Mouse (Mus musculus) embryonic facial prominence, embryonic 13.5 days (tissue): ENCODE results near the gene Enox1. TPM values are rescaled to one million over a fixed set of nuclear protein-coding genes. Genes with fewer than 3 reads are reported as not detected.

ENCODE experiments used
- ATAC-seq: fragments of 200-750 bp; cut with Nextera tagmentation; 2 replicates; pipeline ENCODE4 v1.8.0; 2017; ENCODE audit warnings: low read depth; ENCODE audit not compliant: insufficient number of reproducible peaks, insufficient read depth, low FRiP score, low TSS enrichment
- H3K27ac ChIP-seq: fragments of 300-500 bp; sonication (generic); 2 replicates; pipeline ENCODE4 v1.5.1; 2015; ENCODE audit warnings: moderate library complexity, mild to moderate bottlenecking, inconsistent platforms
- H3K27me3 ChIP-seq: fragments of 300-500 bp; sonication (generic); 2 replicates; pipeline ENCODE4 v1.6.1; 2015; ENCODE audit warnings: mild to moderate bottlenecking, inconsistent platforms
- H3K36me3 ChIP-seq: fragments of 300-500 bp; sonication (generic); 2 replicates; pipeline ENCODE4 v1.6.1; 2015; ENCODE audit warnings: mild to moderate bottlenecking, inconsistent platforms
- H3K4me1 ChIP-seq: fragments of 300-500 bp; sonication (generic); 2 replicates; pipeline ENCODE4 v1.6.1; 2015; ENCODE audit warnings: inconsistent platforms
- H3K4me2 ChIP-seq: fragments of 300-500 bp; sonication (generic); 2 replicates; pipeline ENCODE4 v1.6.1; 2015; ENCODE audit warnings: moderate library complexity, mild to moderate bottlenecking, inconsistent platforms
- H3K4me3 ChIP-seq: fragments of 300-500 bp; sonication (generic); 2 replicates; pipeline ENCODE4 v1.5.1; 2015; ENCODE audit warnings: mild to moderate bottlenecking, inconsistent platforms
- H3K9ac ChIP-seq: fragments of 300-500 bp; sonication (generic); 2 replicates; pipeline ENCODE4 v1.6.1; 2015; ENCODE audit warnings: mild to moderate bottlenecking, inconsistent platforms
- H3K9me3 ChIP-seq: fragments of 300-500 bp; sonication (generic); 2 replicates; pipeline ENCODE4 v1.6.1; 2016; ENCODE audit warnings: inconsistent platforms
- WGBS: fragments of 180-500 bp; shearing (Covaris S2); methylation state at CpG from one replicate; pipeline ENCODE4 v1.1.7; 2015; ENCODE audit warnings: mixed read lengths; 5-methylcytosine and 5-hydroxymethylcytosine counted together
- polyA plus RNA-seq: library from polyadenylated mRNA; unstranded; fragments of >200 nt; fragmentation: Nextera tagmentation; extraction: Ambion mirVana; gene quantifications from 2 replicates; pipeline ENCODE4 v1.2.1, GENCODE M21; 2015

The Enox1 gene
- polyA plus RNA-seq, 1 experiment from 2014 or later, result 19.6 TPM

DNA sequence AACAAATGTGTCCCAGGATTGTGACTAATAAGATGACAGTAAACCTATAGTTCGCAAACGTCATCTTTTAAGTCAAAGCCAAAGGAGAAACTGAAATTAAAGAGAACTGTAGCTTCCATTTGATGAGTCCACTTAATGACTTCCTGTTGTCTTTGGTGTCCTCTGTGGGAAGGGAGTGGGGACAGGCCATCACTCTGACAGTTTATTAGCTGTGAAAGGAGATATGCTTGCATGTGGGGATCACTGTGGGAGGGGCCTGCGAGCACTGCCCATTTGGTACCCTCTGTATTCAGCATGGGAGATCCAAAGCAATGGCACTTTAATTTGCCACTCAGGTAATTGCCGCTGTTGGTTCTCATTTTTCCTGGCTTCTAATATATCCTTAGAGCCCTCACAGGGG is 122.6 kb downstream of the Enox1 start:
- Histone ChIP-seq H3K9me3 (no peaks in the 10 kb centered on the region), H3K36me3 (no peaks in the 10 kb centered on the region), H3K4me1 (0 out of 2 replicates have a peak, but pooled peaks cover 4% of the 10 kb centered on the region), H3K9ac (no peak overlapping the region), H3K27me3 (no peaks in the 10 kb centered on the region), H3K4me3 (no peak overlapping the region), H3K27ac (no peak overlapping the region), H3K4me2 (no peak overlapping the region)
- 83% methylated on average over 4 of the region's 4 CpGs for WGBS
- ATAC-seq, result no peak

DNA sequence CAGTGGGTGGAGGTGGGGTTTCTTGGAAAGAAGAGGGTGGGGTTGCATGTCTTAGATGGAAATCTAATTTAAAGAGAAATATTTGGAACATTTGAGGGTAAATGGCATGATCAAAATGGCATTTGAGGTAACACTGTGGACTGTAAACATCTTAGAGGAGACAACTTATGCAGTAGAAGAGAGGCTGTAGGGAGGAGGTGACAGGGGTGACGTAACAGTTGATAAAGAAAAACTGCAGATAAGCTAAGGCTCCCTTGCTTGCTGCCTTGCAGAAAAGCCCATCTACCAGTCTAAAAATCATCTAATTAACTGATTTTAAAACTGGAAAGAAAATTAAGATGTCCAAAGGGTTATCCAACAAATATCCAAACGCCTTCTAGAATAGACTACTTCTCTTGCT is 123.9 kb downstream of the Enox1 start:
- Histone ChIP-seq H3K27me3 (no peaks in the 10 kb centered on the region), H3K36me3 (no peaks in the 10 kb centered on the region), H3K4me2 (no peak overlapping the region), H3K4me3 (no peak overlapping the region), H3K9ac (no peak overlapping the region), H3K27ac (no peak overlapping the region), H3K9me3 (no peaks in the 10 kb centered on the region), H3K4me1 (0 out of 2 replicates have a peak, but pooled peaks cover 4% of the 10 kb centered on the region)
- WGBS, result 89% methylated on average over 2 of the region's 2 CpGs
- no peak for ATAC-seq

DNA sequence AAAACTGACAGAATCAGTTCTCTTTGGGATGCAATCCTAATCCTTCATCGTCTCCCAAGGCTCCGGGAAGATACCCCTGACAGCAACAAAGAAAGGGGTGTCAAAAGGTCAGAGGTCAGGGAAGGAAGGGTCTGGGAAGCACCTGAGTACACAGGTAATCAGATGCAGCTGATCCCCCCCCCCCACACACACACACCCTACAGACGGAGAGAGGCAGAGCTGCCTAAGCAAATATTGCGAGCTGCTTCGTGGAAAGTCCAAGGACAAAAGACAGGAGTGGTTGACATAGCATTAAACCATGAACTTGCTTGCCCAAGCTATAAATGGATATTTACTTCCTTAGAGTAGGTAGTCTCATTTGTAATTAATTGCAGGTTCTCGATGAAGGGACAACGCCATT is 124.3 kb downstream of the Enox1 start:
- H3K9ac ChIP-seq, result no peak overlapping the region
- H3K4me1 ChIP-seq, result 0 out of 2 replicates have a peak, but pooled peaks cover 4% of the 10 kb centered on the region
- 73% methylated on average over 7 of the region's 7 CpGs for WGBS
- no peak overlapping the region for H3K27ac ChIP-seq
- H3K9me3 ChIP-seq, result no peaks in the 10 kb centered on the region
- no peaks in the 10 kb centered on the region for H3K27me3 ChIP-seq
- H3K4me2 ChIP-seq, result no peak overlapping the region
- no peaks in the 10 kb centered on the region for H3K36me3 ChIP-seq
- no peak for ATAC-seq
- no peak overlapping the region for H3K4me3 ChIP-seq

DNA sequence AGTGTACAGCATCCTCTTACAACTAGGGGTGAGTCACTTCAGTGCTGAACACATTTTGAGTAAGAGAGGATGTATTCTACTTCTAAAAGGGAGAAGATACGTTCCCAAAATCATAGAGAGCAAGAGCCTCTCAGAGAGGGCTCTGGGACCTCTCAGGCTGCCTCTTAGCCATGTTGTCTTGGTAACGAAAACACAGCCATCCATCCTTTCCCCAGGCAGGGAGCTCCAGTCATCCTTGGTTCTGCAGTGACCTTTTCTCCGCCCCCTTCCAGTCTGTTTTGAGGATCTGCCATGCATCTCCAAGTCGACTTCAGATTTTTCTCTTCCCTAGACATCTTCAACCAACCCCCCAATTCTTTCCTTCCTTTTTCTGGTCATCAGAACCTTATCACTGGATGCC is 127.4 kb downstream of the Enox1 start:
- 70% methylated on average over 4 of the region's 4 CpGs for WGBS
- H3K27ac ChIP-seq, result no peak overlapping the region
- H3K4me1 ChIP-seq, result 0 out of 2 replicates have a peak, but pooled peaks cover 4% of the 10 kb centered on the region
- H3K27me3 ChIP-seq, result no peaks in the 10 kb centered on the region
- ATAC-seq, result no peak
- H3K36me3 ChIP-seq, result no peaks in the 10 kb centered on the region
- H3K9me3 ChIP-seq, result no peaks in the 10 kb centered on the region
- H3K9ac ChIP-seq, result no peak overlapping the region
- no peak overlapping the region for H3K4me2 ChIP-seq
- H3K4me3 ChIP-seq, result no peak overlapping the region

DNA sequence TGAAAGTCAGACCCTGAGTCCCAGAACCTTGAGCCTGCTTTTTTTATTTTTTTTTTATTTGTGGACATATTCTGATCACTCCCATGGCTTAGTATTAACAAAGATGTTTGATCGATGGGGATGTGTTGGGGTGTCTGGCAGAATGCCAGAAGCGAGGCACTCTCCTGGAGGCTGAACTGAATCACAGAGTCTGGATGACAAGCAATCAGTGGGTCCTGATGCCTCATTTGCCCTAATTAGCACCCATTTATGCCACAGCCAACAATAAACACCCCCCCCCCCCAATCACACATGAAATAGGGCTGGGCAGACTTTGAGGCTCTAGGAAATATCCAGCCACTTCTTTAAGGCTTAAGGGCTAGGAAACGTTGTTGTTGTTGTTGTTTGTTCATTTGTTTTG is 128.9 kb downstream of the Enox1 start:
- H3K9me3 ChIP-seq, result no peaks in the 10 kb centered on the region
- ATAC-seq, result no peak
- no peaks in the 10 kb centered on the region for H3K27me3 ChIP-seq
- H3K9ac ChIP-seq, result no peak overlapping the region
- H3K4me1 ChIP-seq, result no peaks in the 10 kb centered on the region
- H3K27ac ChIP-seq, result no peak overlapping the region
- H3K4me3 ChIP-seq, result no peak overlapping the region
- H3K36me3 ChIP-seq, result no peaks in the 10 kb centered on the region
- WGBS, result 88% methylated on average over 3 of the region's 3 CpGs
- H3K4me2 ChIP-seq, result no peak overlapping the region

DNA sequence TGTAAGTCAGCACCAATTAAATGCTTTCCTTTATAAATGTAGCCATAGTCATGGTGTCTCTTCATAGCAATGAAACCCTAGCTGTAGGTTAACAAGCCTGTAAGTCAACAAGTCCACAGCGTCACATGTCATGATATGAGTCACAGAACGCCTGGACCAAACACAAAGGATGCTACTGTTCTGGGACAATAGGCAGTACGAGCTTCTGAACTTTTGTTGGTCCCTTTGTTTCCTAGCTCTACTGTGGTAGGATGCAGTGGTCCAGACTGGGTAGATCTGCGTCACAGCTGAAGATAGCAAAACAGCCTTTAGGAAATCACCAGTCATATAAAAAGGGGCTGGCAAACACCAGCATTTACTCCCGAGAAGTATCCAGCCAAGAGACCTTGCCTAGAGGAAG is 135.2 kb downstream of the Enox1 start:
- ATAC-seq, result no peak
- H3K27ac ChIP-seq, result no peak overlapping the region
- H3K36me3 ChIP-seq, result no peaks in the 10 kb centered on the region
- H3K9me3 ChIP-seq, result no peaks in the 10 kb centered on the region
- 88% methylated on average over 5 of the region's 5 CpGs for WGBS
- H3K27me3 ChIP-seq, result no peaks in the 10 kb centered on the region
- H3K4me1 ChIP-seq, result no peaks in the 10 kb centered on the region
- H3K4me3 ChIP-seq, result no peak overlapping the region
- no peak overlapping the region for H3K4me2 ChIP-seq
- no peak overlapping the region for H3K9ac ChIP-seq

DNA sequence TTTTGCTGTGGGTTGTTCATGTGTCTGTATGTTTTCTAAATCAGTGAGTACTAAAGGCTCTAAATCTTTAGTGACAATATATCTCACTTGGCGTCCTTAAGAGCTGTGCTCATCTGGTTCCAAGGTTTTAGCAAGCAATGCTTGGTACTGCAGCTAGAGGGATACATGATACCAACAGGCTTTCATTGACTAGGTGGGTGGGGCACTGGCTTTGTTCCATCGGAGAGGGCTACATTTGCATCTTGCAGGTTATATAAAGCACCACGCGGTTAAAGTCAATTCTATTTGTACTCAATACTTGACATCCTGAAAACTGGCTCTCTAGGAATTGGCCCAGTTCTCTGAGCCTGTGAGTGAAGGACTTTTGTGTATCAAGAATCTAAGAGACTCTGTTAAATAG is 140.5 kb downstream of the Enox1 start:
- Histone ChIP-seq H3K9ac (no peak overlapping the region), H3K4me2 (no peak overlapping the region), H3K27ac (no peak overlapping the region), H3K9me3 (no peaks in the 10 kb centered on the region), H3K36me3 (no peaks in the 10 kb centered on the region), H3K4me3 (no peak overlapping the region), H3K4me1 (no peaks in the 10 kb centered on the region), H3K27me3 (no peaks in the 10 kb centered on the region)
- 59% methylated on average over 4 of the region's 4 CpGs for WGBS
- no peak for ATAC-seq

DNA sequence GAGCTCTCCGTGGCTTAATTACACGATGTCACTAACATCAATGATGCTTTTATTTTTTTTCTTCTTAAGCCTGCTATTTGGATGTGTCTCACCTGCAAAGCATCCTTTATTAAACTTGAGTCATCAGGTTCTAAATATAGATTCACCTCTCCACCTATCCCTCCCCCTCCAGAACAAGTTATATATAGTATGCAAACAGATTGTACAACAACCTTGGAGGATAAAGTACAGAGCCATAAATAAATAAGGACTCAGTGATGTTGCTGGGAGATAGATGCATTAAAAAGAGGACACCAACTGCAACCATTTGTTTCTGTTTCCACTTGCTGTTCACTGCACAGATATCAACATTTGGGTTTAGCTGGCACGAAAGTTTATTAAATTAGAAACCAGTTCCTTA is 141.8 kb downstream of the Enox1 start:
- Histone ChIP-seq H3K36me3 (no peaks in the 10 kb centered on the region), H3K27ac (no peak overlapping the region), H3K9me3 (no peaks in the 10 kb centered on the region), H3K4me2 (no peak overlapping the region), H3K4me3 (no peak overlapping the region), H3K27me3 (no peaks in the 10 kb centered on the region), H3K4me1 (no peaks in the 10 kb centered on the region), H3K9ac (no peak overlapping the region)
- WGBS, result 68% methylated on average over 3 of the region's 3 CpGs
- ATAC-seq, result no peak

DNA sequence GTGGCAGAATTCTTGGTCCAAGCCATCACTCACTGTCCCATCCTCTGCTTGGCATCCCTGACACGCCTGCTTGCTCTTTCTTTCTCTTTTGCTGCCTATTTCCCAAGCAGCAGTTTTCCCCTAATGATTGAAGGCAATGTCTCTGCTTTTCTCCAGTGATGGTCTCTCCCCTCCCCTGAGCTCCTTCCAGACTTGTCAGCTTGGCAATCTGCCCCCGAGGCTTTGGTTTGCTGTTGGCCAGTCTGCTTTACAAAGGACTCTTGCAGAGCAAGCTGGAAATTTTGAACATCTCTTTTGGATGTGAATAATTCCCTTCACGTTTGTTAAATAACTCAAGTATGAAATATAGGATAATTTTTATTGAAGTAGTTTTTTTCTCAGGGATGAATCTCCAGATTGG is 153.0 kb downstream of the Enox1 start:
- H3K27ac ChIP-seq, result no peak overlapping the region
- WGBS, result 54% methylated on average over 3 of the region's 3 CpGs
- H3K27me3 ChIP-seq, result no peaks in the 10 kb centered on the region
- H3K36me3 ChIP-seq, result no peaks in the 10 kb centered on the region
- ATAC-seq, result no peak
- H3K9me3 ChIP-seq, result no peaks in the 10 kb centered on the region
- H3K4me1 ChIP-seq, result peaks cover 9% of the 10 kb centered on the region; the same call in 1 of the 2 replicates
- no peak overlapping the region for H3K9ac ChIP-seq
- no peak overlapping the region for H3K4me2 ChIP-seq
- no peak overlapping the region for H3K4me3 ChIP-seq

DNA sequence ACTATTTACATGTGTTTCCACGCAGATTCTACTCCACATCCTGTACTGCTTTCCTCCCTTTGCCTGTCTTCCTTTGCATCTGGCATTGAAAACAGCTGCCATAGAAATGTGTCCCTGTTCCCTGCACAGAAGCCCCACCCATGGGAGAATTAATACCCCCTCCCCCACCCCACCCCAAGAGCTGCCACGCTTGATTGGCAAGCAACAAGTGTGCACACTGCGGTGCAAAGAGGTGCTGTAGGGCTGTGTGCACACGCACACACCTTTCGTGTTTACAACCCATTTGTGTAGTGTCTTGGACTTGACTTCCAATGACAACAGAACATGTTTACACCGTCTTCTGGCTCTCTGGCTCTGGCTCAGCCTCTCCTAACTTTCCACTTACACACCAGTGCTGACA is 154.9 kb downstream of the Enox1 start:
- no peak for ATAC-seq
- H3K27ac ChIP-seq, result no peak overlapping the region
- no peaks in the 10 kb centered on the region for H3K27me3 ChIP-seq
- H3K9me3 ChIP-seq, result no peaks in the 10 kb centered on the region
- H3K4me1 ChIP-seq, result peaks cover 9% of the 10 kb centered on the region; the same call in 1 of the 2 replicates
- no peak overlapping the region for H3K4me3 ChIP-seq
- WGBS, result 55% methylated on average over 6 of the region's 6 CpGs
- no peak overlapping the region for H3K9ac ChIP-seq
- no peaks in the 10 kb centered on the region for H3K36me3 ChIP-seq
- H3K4me2 ChIP-seq, result no peak overlapping the region

DNA sequence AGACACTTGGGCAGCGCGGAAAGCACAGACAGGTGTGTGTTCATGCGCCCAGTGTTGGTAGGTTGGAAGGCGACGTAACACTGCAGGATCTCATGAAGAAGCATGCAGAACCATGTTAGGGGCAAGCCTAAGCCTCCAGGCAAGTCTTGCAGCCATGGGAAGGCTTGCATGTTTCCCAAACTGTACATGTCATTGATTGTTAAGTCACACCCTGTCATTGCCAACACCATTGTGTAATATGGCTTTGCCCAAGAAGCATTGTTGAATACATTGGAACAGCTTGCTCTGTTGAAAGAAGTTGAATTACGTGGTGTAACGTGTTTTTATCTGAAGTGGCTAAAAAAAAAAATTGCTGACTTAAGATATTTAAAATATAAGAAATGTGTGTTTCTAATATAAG is 162.8 kb downstream of the Enox1 start:
- Histone ChIP-seq H3K4me1 (0 out of 2 replicates have a peak, but pooled peaks cover 3% of the 10 kb centered on the region), H3K4me3 (no peak overlapping the region), H3K4me2 (no peak overlapping the region), H3K9me3 (no peaks in the 10 kb centered on the region), H3K27ac (no peak overlapping the region), H3K36me3 (no peaks in the 10 kb centered on the region), H3K9ac (no peak overlapping the region), H3K27me3 (no peaks in the 10 kb centered on the region)
- no peak for ATAC-seq
- 81% methylated on average over 7 of the region's 7 CpGs for WGBS

DNA sequence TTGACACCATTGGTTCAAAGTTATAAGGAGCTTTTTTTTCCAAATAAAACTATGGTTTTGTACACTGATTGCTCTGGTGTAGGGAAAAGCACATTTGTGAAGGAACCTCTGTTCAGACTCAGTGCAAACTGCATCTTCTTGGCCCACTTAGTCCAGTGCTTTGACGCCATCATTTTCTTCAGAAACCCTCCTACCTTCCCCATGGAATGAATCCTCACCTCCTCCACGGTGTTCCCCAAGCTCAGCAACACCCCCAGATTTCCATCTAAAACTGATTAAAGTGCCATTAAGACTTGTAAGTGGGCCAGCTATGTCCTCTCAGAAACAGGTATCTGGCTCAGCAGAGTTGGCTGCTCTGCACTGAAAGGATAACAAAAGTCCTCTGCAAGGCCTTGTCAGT is 167.8 kb downstream of the Enox1 start:
- WGBS, result 90% methylated on average over 2 of the region's 2 CpGs
- no peak overlapping the region for H3K27ac ChIP-seq
- H3K36me3 ChIP-seq, result no peaks in the 10 kb centered on the region
- H3K4me3 ChIP-seq, result no peak overlapping the region
- no peak overlapping the region for H3K9ac ChIP-seq
- 0 out of 2 replicates have a peak, but pooled peaks cover under 1% of the 10 kb centered on the region for H3K4me1 ChIP-seq
- no peak for ATAC-seq
- no peaks in the 10 kb centered on the region for H3K27me3 ChIP-seq
- H3K4me2 ChIP-seq, result no peak overlapping the region
- H3K9me3 ChIP-seq, result no peaks in the 10 kb centered on the region

DNA sequence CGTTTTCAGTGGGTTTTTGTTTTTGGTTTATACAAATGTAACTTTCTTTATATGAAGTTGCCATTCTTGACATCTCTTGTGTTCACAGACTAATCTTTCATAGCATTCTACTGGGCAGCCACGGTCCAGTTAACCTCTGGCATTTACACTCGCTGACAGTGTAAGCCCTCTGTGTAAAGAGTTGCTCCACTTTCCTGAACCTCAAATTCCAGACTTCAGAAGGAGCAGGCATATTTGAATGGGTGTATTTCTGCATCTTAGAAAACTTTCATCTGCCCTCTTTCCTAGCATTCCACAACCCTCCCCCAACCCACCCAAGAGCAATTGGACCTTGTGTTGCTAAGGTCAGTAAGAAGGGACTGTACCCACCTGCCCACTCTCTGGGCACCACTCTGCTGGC is 171.1 kb downstream of the Enox1 start:
- no peaks in the 10 kb centered on the region; the same call in 1 of the 2 replicates for H3K36me3 ChIP-seq
- no peaks in the 10 kb centered on the region for H3K4me1 ChIP-seq
- H3K4me2 ChIP-seq, result no peak overlapping the region
- H3K27ac ChIP-seq, result no peak overlapping the region
- 72% methylated on average over 3 of the region's 3 CpGs for WGBS
- H3K4me3 ChIP-seq, result no peak overlapping the region
- ATAC-seq, result no peak
- H3K9ac ChIP-seq, result no peak overlapping the region
- no peaks in the 10 kb centered on the region for H3K9me3 ChIP-seq
- no peaks in the 10 kb centered on the region for H3K27me3 ChIP-seq
